Mouse (Mus musculus): ENCODE measurements around the gene Rab6b.

The Rab6b gene

GRCm38 (mm10) chr9:103111621-103112470 is at the start of gene Rab6b:
Gene Rab6b (plus strand): TSS chr9:103111787.
- no peak for DNase-seq

GRCm38 (mm10) chr9:103063591-103063990 is 48.0 kb upstream of the Rab6b start:
- DNase-seq: no peak

- no peak for DNase-seq
These were observed 44.7 kb upstream of the Rab6b start for GRCm38 (mm10) chr9:103066845-103067244.

GRCm38 (mm10) chr9:103067651-103068050 is 43.9 kb upstream of the Rab6b start:
- no peak for DNase-seq

- DNase-seq: no peak
These were observed 42.8 kb upstream of the Rab6b start for GRCm38 (mm10) chr9:103068769-103069168.

GRCm38 (mm10) chr9:103071541-103072203 is 39.9 kb upstream of the Rab6b start:
- DNase-seq: no peak

GRCm38 (mm10) chr9:103072204-103072599 is 39.4 kb upstream of the Rab6b start:
- no peak for DNase-seq

GRCm38 (mm10) chr9:103072926-103073515 is 38.6 kb upstream of the Rab6b start:
- no peak for DNase-seq

- peak; percentile 54 for DNase-seq
These were observed 34.6 kb upstream of the Rab6b start for GRCm38 (mm10) chr9:103076836-103077531.

- DNase-seq: peak; percentile 54
These were observed 33.3 kb upstream of the Rab6b start for GRCm38 (mm10) chr9:103078194-103078691.

GRCm38 (mm10) chr9:103080211-103080610 is 31.4 kb upstream of the Rab6b start:
- no peak for DNase-seq

- no peak for DNase-seq
These were observed 29.2 kb upstream of the Rab6b start for GRCm38 (mm10) chr9:103082246-103082975.

- no peak for DNase-seq
These were observed 28.2 kb upstream of the Rab6b start for GRCm38 (mm10) chr9:103083405-103083804.

GRCm38 (mm10) chr9:103086736-103087135 is 24.9 kb upstream of the Rab6b start:
- no peak for DNase-seq

- DNase-seq: peak; percentile 40
These were observed 24.3 kb upstream of the Rab6b start for GRCm38 (mm10) chr9:103087301-103087700.

GRCm38 (mm10) chr9:103088661-103089060 is 22.9 kb upstream of the Rab6b start:
- DNase-seq: no peak

GRCm38 (mm10) chr9:103090116-103090875 is 21.3 kb upstream of the Rab6b start:
- peak; percentile 91 for DNase-seq

- DNase-seq: no peak
These were observed 20.3 kb upstream of the Rab6b start for GRCm38 (mm10) chr9:103091039-103091883.

- DNase-seq: peak; percentile 80
These were observed 19.3 kb upstream of the Rab6b start for GRCm38 (mm10) chr9:103092248-103092647.

GRCm38 (mm10) chr9:103093681-103094080 is 17.9 kb upstream of the Rab6b start:
- DNase-seq: no peak

All from kidney, adult 9 months (tissue).